Mouse (Mus musculus) macrophage (primary cell): ENCODE data around the gene Olfr1280. TPM values are rescaled to one million over a fixed set of nuclear protein-coding genes. Genes with fewer than 3 reads are reported as not detected.
"Not testable (repeated sequence)": the region's sequence is repeated elsewhere in the genome, so short reads cannot be mapped to it uniquely, and the experiment has no call there.

ENCODE experiments used
- H3K27ac ChIP-seq: fragments of 350-480 bp; formaldehyde crosslinking; 2 replicates; pipeline ENCODE4 v1.9.0; 2021
- H3K36me3 ChIP-seq: fragments of 350-480 bp; formaldehyde crosslinking; 2 replicates; pipeline ENCODE4 v1.9.0; 2021; ENCODE audit errors: inconsistent target
- H3K4me3 ChIP-seq: fragments of 350-480 bp; formaldehyde crosslinking; 2 replicates; pipeline ENCODE4 v1.9.0; 2021; ENCODE audit errors: inconsistent target
- H3K79me2 ChIP-seq: fragments of 350-480 bp; formaldehyde crosslinking; 2 replicates; pipeline ENCODE4 v1.9.0; 2021; ENCODE audit errors: inconsistent target
- WGBS: methylation state at CpG from one replicate; pipeline ENCODE4 v1.1.7; 2026; ENCODE audit warnings: inconsistent platforms; ENCODE audit not compliant: missing documents; 5-methylcytosine and 5-hydroxymethylcytosine counted together
- polyA plus RNA-seq: library from polyadenylated mRNA; stranded (reverse); fragments of 250-400 nt; gene quantifications from 3 replicates; pipeline ENCODE4 v1.2.4, GENCODE M21; 2018; ENCODE audit warnings: inconsistent platforms
- total RNA-seq, 78 experiments: library from RNA; depleted of rRNA; stranded (reverse); fragments of 250-400 nt; gene quantifications; 1 replicate in 9 of 78; 2 replicates in 24 of 78; 3 replicates in 43 of 78; 4 replicates in 2 of 78; pipeline ENCODE4 v1.2.4; 2018; ENCODE audit warnings: inconsistent platforms in 56 of 78

Gene Olfr1280
- total RNA-seq (2018; cell fraction: chromatin; rRNA removed): not detected
- not detected for total RNA-seq (2018; cell fraction: cytosol; rRNA removed)
- not detected for total RNA-seq (2018; cell fraction: nucleus; rRNA removed)
- not detected in 3 replicates for polyA plus RNA-seq

GRCm38 (mm10) chr2:111313717-111314116, at the start of gene Olfr1280:
Olfr1280 (plus strand) TSS chr2:111314017.
- Histone ChIP-seq H3K4me3 (no peak within 1 kb of the TSS), H3K27ac (no peak within 1 kb of the TSS), H3K36me3 (no peaks in the 10 kb centered on the region), H3K79me2 (no peaks in the 10 kb centered on the region)

GRCm38 (mm10) chr2:111274006-111274405, 39.8 kb upstream of the Olfr1280 start, which contains the start of gene Olfr1277:
Olfr1277 (minus strand) TSS chr2:111274106.
- no peak within 1 kb of the TSS for H3K27ac ChIP-seq
- WGBS: 71% methylated on average over 2 of the region's 2 CpGs
- H3K36me3 ChIP-seq: no peaks in the 10 kb centered on the region
- no peaks in the 10 kb centered on the region for H3K79me2 ChIP-seq
- H3K4me3 ChIP-seq: no peak within 1 kb of the TSS

DNA sequence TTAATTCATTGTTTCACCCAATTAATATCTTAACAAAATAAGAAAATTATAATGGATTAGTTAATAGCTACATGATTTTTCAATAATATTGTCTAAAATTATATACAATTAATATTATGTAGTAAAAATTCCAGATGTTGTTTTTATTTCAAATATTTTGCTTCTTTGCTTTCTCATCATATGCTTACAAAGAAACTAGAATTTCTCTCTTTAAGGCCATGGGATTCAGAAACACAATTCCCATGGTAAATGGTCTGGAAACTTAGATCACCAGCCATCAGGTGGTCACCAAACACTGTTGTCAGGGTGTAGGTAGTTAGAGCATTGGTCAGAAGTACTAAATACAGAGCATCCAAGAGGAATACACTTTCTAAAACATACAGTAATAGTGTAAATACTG, 24.0 kb upstream of the Olfr1280 start, which contains the start of gene Olfr1278:
Gene Olfr1278, plus strand, starts transcription at position 301 of the 400 bp plus-strand sequence.
- Histone ChIP-seq H3K79me2 (no peaks in the 10 kb centered on the region), H3K4me3 (no peak within 1 kb of the TSS), H3K36me3 (no peaks in the 10 kb centered on the region), H3K27ac (no peak within 1 kb of the TSS)

GRCm38 (mm10) chr2:111298541-111298940, 15.3 kb upstream of the Olfr1280 start:
- H3K79me2 ChIP-seq: no peaks in the 10 kb centered on the region
- H3K36me3 ChIP-seq: no peaks in the 10 kb centered on the region

GRCm38 (mm10) chr2:111300374-111300773, 13.4 kb upstream of the Olfr1280 start, which contains the start of gene Olfr1279:
Olfr1279 (plus strand) TSS chr2:111300635.
- Histone ChIP-seq H3K36me3 (no peaks in the 10 kb centered on the region), H3K4me3 (no peak within 1 kb of the TSS), H3K27ac (no peak within 1 kb of the TSS), H3K79me2 (no peaks in the 10 kb centered on the region)

More at GRCm38 (mm10) chr2:111298541-111298940, 15.3 kb upstream of the Olfr1280 start:
- H3K27ac ChIP-seq: no peak overlapping the region
- H3K4me3 ChIP-seq: no peak overlapping the region

DNA sequence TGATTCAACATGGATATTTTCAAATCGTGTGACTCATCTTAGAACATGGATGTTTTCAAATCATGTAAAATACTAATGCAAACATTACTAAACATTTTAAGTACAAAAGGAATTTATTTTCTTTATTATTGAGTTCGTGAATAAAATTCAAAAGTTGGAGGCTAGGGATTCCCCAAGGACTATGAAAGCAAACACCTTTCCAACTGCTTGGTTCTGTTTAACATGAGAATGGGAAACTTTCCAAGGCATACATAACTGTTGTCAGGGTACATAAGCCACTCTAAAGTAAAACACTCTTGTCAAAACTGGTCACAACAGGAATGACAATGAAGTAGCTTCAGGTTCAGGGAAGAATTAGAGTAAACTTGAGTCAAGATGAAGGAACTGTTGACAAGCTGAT, 12.4 kb downstream of the Olfr1280 start, which contains the start of gene Olfr1281:
Gene Olfr1281, plus strand, starts transcription at position 301 of the 400 bp plus-strand sequence.
- H3K79me2 ChIP-seq: no peaks in the 10 kb centered on the region
- WGBS: 78% methylated on average over 2 of the region's 2 CpGs
- no peak within 1 kb of the TSS for H3K27ac ChIP-seq
- no peak within 1 kb of the TSS for H3K4me3 ChIP-seq
- H3K36me3 ChIP-seq: no peaks in the 10 kb centered on the region

- H3K27ac ChIP-seq, H3K4me3 ChIP-seq: not testable (repeated sequence)
- 82% methylated on average over 5 of the region's 5 CpGs for WGBS
Measured at GRCm38 (mm10) chr2:111333721-111334120, 19.9 kb downstream of the Olfr1280 start.

DNA sequence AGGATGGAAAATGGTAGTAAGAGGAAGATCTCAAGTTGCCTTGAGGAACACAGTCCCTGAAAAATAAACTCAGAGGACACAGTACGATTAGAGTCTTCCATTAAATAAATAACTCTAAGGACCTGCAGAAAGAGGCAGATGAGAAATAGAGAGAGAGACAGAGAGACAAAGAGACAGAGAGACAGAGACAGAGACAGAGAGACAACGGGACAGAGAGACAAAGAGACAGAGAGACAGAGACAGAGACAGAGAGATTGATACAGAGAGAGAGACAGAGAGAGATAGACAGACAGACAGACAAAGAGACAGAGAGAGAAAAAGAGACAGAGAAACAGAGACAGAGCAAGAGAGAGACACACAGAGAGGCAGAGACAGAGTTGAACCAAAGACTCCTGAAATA, 22.2 kb downstream of the Olfr1280 start, which contains the start of gene Olfr1282:
Gene Olfr1282, minus strand, starts transcription at position 101 of the 400 bp plus-strand sequence.
- Histone ChIP-seq H3K79me2 (no peaks in the 10 kb centered on the region), H3K4me3 (no peak within 1 kb of the TSS), H3K36me3 (no peaks in the 10 kb centered on the region), H3K27ac (no peak within 1 kb of the TSS)
- 70% methylated on average over 2 of the region's 2 CpGs for WGBS

More at GRCm38 (mm10) chr2:111333721-111334120, 19.9 kb downstream of the Olfr1280 start:
- not testable (repeated sequence) for H3K36me3 ChIP-seq, H3K79me2 ChIP-seq

DNA sequence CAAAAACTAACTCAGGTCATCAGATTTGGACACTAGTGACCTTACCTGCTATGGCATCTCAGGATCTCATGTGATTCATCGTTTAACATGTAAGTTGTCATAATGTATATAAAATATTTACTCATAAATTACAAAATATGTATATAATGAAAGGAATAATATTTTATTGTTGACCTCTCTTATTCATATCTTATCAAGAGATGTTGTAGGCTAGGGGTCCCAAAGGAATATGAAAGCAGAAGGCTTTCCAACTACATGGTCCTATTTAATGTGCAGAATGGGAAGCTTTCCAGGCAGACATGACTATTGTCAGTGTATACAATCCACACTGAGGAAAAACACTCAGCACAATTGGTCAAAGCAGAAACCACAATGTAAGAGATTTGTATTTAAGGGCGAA, 52.7 kb downstream of the Olfr1280 start, which contains the start of gene Olfr1283:
Gene Olfr1283, plus strand, starts transcription at position 301 of the 400 bp plus-strand sequence.
- Histone ChIP-seq H3K4me3 (no peak within 1 kb of the TSS), H3K36me3 (no peaks in the 10 kb centered on the region), H3K79me2 (no peaks in the 10 kb centered on the region), H3K27ac (no peak within 1 kb of the TSS)
- 61% methylated on average over 2 of the region's 2 CpGs for WGBS

- 100% methylated on average over 1 of the region's 1 CpGs for WGBS
Measured at GRCm38 (mm10) chr2:111375222-111375621, 61.4 kb downstream of the Olfr1280 start, which contains the start of gene Olfr1284. Olfr1284 (plus strand) TSS chr2:111375522.

More at GRCm38 (mm10) chr2:111375222-111375621, 61.4 kb downstream of the Olfr1280 start, which contains the start of gene Olfr1284:
- H3K27ac ChIP-seq: no peak within 1 kb of the TSS
- H3K4me3 ChIP-seq: no peak within 1 kb of the TSS
- no peaks in the 10 kb centered on the region for H3K36me3 ChIP-seq
- H3K79me2 ChIP-seq: no peaks in the 10 kb centered on the region

Other genes with a start within 250 kb of the Olfr1280 start
- gene Gm13941, start 208.0 kb upstream of the Olfr1280 start, polyA plus RNA-seq: not detected in 3 replicates
- not detected in 3 replicates for gene Gm15130, start 161.1 kb upstream of the Olfr1280 start, polyA plus RNA-seq
- gene 4930430A15Rik, start 84.4 kb upstream of the Olfr1280 start, polyA plus RNA-seq: not detected in 3 replicates
- not detected in 3 replicates for gene Olfr1275, start 78.7 kb upstream of the Olfr1280 start, polyA plus RNA-seq
- gene Olfr1276, start 59.5 kb upstream of the Olfr1280 start, polyA plus RNA-seq: not detected in 3 replicates
- gene Olfr1277, start 39.9 kb upstream of the Olfr1280 start, polyA plus RNA-seq: not detected in 3 replicates
- not detected in 3 replicates for gene Olfr1278, start 23.9 kb upstream of the Olfr1280 start, polyA plus RNA-seq
- not detected in 3 replicates for gene Olfr1279, start 13.4 kb upstream of the Olfr1280 start, polyA plus RNA-seq
- gene Olfr1281, start 12.5 kb downstream of the Olfr1280 start, polyA plus RNA-seq: not detected in 3 replicates
- gene Olfr1282, start 22.1 kb downstream of the Olfr1280 start, polyA plus RNA-seq: not detected in 3 replicates
- not detected in 3 replicates for gene Olfr1283, start 52.8 kb downstream of the Olfr1280 start, polyA plus RNA-seq
- gene Olfr1284, start 61.5 kb downstream of the Olfr1280 start, polyA plus RNA-seq: not detected in 3 replicates
- not detected in 3 replicates for gene Olfr1286, start 109.1 kb downstream of the Olfr1280 start, polyA plus RNA-seq
- gene Olfr1287, start 135.1 kb downstream of the Olfr1280 start, polyA plus RNA-seq: not detected in 3 replicates
- not detected in 3 replicates for gene Olfr1288, start 160.1 kb downstream of the Olfr1280 start, polyA plus RNA-seq
- gene Olfr1289, start 166.8 kb downstream of the Olfr1280 start, polyA plus RNA-seq: not detected in 3 replicates
- gene Olfr1290, start 179.8 kb downstream of the Olfr1280 start, polyA plus RNA-seq: not detected in 3 replicates
- gene Olfr1291-ps1, start 183.2 kb downstream of the Olfr1280 start, polyA plus RNA-seq: not detected in 3 replicates
- not detected in 3 replicates for gene Olfr1293-ps, start 211.2 kb downstream of the Olfr1280 start, polyA plus RNA-seq
- gene Olfr1294, start 226.3 kb downstream of the Olfr1280 start, polyA plus RNA-seq: not detected in 3 replicates